Mouse (Mus musculus): ENCODE results near the gene Hyal2. TPM values are rescaled to one million over a fixed set of nuclear protein-coding genes. Genes with fewer than 3 reads are reported as not detected.

Hyal2 gene
- polyA plus RNA-seq, 1 experiment from 2014 or later, result 82.9 TPM

GRCm38 (mm10) chr9:107586974-107587832 is 19.5 kb downstream of the Hyal2 start, which contains the start of gene Ifrd2:
Ifrd2 (plus strand) TSS chr9:107587642.
- Histone ChIP-seq H3K27ac (no peak within 1 kb of the TSS), H3K9ac (peak within 1 kb of the TSS; percentile 46), H3K4me1 (peaks cover 16% of the 10 kb centered on the region), H3K27me3 (replicated peaks) (no peaks in the 10 kb centered on the region), H3K4me3 (peak within 1 kb of the TSS; percentile 60), H3K36me3 (replicated peaks) (peaks cover 7% of the 10 kb centered on the region; the same call in 1 of the 2 replicates), H3K4me2 (peak within 1 kb of the TSS; percentile 65), H3K9me3 (no peaks in the 10 kb centered on the region)
- peak; percentile 96 for ATAC-seq (replicated peaks)
- 15% methylated on average over 46 of the region's 46 CpGs for WGBS

DNA sequence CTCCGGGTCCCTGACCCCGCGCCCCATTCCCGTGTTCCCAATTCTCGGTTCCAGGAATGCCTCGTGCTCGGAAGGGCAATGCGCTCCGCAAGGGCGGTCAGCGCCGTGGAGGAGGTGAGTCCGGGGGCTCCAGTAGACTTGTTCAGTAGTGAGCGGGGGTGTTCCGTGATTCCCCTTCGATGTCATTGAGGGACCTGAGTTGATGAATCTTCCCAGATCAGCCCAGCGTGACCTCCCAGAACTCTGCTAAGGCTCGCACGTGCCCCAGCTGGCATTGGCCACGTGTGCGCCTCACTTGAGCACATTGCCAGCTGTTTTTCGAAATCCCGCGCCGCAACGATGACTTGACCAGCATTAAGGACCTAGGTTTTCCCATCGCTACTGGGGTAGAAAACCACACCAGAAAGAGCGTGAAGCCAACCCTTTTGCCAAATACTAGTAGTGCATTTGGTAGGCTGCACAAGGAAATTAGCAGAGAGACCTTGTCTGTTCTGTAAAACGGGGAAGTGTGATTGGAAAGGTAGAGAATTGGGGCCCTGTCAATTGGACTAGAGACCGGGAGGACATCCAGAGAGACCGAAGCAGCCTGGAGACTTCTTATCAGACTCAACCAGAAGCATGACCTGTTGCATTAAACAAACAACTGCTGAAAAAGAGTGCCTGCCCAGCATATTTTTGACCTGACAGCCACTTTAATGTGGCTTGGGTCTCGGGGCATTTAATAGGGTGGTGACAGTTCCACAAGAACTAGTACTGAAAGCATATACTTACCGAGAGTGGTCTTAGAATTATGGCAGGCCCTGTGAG is 20.3 kb downstream of the Hyal2 start:
- peaks cover 7% of the 10 kb centered on the region; the same call in 1 of the 2 replicates for H3K36me3 ChIP-seq (replicated peaks)
- no peak; the same call in 1 of the 2 replicates for ATAC-seq (replicated peaks)
- WGBS, result 7% methylated on average over 33 of the region's 33 CpGs

DNA sequence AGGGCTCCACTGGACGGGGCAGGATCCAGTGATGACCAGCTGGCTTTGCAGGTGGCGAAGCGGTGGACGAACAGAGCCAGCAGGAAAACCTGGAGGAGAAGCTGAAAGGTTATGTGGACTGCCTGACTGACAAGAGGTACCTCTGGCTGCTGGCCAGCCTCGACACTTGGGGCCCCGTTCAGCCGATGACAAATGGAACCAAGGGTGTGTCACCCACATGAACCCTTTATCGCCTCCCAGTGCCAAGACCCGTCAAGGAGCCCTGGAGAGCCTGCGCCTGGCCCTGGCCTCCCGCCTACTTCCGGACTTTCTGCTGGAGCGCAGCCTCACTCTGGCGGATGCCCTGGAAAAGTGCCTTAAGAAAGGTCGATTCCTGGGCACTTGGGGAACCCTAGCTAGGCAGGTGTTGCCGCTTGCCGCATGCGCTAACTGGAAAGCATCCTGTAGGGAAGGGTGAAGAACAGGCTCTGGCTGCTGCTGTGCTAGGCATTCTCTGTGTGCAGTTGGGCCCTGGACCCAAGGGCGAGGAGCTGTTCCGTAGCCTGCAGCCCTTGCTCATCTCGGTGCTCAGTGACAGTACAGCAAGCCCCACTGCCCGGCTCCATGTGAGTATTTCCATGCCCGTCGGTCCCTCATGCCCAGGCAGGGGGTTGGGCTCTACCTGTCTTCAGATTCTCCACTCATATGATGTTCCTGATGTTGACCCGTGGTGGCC is 22.5 kb downstream of the Hyal2 start:
- no peak overlapping the region for H3K4me3 ChIP-seq
- no peaks in the 10 kb centered on the region for H3K9me3 ChIP-seq
- ATAC-seq (replicated peaks), result no peak
- 93% methylated on average over 25 of the region's 25 CpGs for WGBS
- H3K4me1 ChIP-seq, result peaks cover 14% of the 10 kb centered on the region
- H3K27ac ChIP-seq, result no peak overlapping the region
- H3K4me2 ChIP-seq, result no peak overlapping the region
- no peaks in the 10 kb centered on the region for H3K27me3 ChIP-seq (replicated peaks)
- H3K36me3 ChIP-seq (replicated peaks), result peaks cover 11% of the 10 kb centered on the region; the same call in 1 of the 2 replicates
- H3K9ac ChIP-seq, result no peak overlapping the region

More for the DNA sequence above, 20.3 kb downstream of the Hyal2 start:
- H3K4me3 ChIP-seq, result peak overlapping the region; percentile 60
- H3K4me1 ChIP-seq, result peaks cover 14% of the 10 kb centered on the region
- H3K9me3 ChIP-seq, result no peaks in the 10 kb centered on the region
- H3K27ac ChIP-seq, result no peak overlapping the region
- no peaks in the 10 kb centered on the region for H3K27me3 ChIP-seq (replicated peaks)
- peak overlapping the region; percentile 65 for H3K4me2 ChIP-seq
- peak overlapping the region; percentile 46 for H3K9ac ChIP-seq

DNA sequence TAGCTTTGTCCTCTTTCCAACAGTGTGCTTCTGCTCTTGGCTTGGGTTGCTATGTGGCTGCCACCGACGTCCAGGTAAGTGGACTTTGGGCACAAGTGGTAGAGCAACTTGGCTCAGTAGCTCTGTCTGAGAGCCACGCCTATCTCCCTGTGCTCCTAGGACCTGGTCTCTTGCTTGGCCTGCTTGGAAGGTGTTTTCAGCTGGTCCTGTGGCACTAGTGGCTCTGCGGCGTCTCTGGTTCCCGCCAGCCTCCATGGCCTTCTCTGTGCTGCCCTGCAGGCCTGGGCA is 23.0 kb downstream of the Hyal2 start:
- no peak overlapping the region for H3K4me2 ChIP-seq
- ATAC-seq (replicated peaks), result no peak
- WGBS, result 96% methylated on average over 6 of the region's 6 CpGs
- no peak overlapping the region for H3K4me3 ChIP-seq
- H3K9me3 ChIP-seq, result no peaks in the 10 kb centered on the region
- H3K9ac ChIP-seq, result no peak overlapping the region
- H3K36me3 ChIP-seq (replicated peaks), result peaks cover 11% of the 10 kb centered on the region; the same call in 1 of the 2 replicates
- no peaks in the 10 kb centered on the region for H3K27me3 ChIP-seq (replicated peaks)
- H3K27ac ChIP-seq, result no peak overlapping the region
- H3K4me1 ChIP-seq, result peaks cover 14% of the 10 kb centered on the region

- 82% methylated on average over 11 of the region's 11 CpGs for WGBS
- Histone ChIP-seq H3K4me3 (no peak overlapping the region), H3K9me3 (no peaks in the 10 kb centered on the region), H3K27ac (no peak overlapping the region), H3K9ac (no peak overlapping the region), H3K36me3 (replicated peaks) (peaks cover 11% of the 10 kb centered on the region; the same call in 1 of the 2 replicates), H3K4me2 (no peak overlapping the region), H3K27me3 (replicated peaks) (no peaks in the 10 kb centered on the region), H3K4me1 (peaks cover 7% of the 10 kb centered on the region)
- ATAC-seq (replicated peaks), result no peak
Measured at GRCm38 (mm10) chr9:107593101-107593976, 25.6 kb downstream of the Hyal2 start.

DNA sequence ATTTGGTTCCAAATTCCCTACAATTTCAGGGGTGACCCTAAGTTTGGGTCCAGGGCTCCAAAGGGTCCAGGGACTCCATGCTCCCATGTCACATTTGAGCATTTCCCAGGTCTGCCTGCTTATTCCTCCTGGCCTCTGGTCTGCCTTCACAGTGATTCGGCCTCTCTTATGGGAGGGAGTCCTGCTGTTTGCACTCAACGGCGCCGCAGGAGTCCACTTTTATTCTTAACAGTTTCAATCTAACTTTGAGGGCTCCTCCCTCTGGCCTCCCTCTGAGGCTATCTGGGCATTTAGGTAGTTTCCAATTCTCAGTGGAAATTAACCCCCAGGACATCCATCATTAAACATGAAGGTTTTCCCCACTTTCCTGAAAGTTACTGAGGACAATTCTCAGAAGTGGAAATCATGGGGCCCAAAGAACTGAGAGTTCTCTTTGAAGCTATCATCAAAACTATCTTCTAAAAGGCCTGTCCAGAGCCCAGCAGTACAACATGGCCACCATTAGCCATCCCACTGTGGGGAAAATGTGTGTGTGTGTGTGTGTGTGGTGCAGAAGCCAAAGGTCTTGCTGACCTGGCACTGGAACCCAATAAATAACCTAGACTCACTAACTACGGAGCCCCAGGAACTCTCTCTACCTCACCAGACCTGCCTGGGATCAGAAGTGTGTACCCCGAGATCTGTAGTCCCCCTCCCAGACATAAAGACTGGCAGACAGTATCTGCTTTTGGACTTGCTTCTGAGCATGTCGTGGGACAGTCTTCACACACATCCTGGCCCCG is 26.7 kb downstream of the Hyal2 start:
- no peak overlapping the region for H3K4me2 ChIP-seq
- H3K27me3 ChIP-seq (replicated peaks), result no peaks in the 10 kb centered on the region
- no peak overlapping the region for H3K9ac ChIP-seq
- no peak for ATAC-seq (replicated peaks)
- no peak overlapping the region for H3K4me3 ChIP-seq
- 71% methylated on average over 8 of the region's 8 CpGs for WGBS
- no peaks in the 10 kb centered on the region for H3K4me1 ChIP-seq
- no peaks in the 10 kb centered on the region for H3K9me3 ChIP-seq
- peaks cover 11% of the 10 kb centered on the region; the same call in 1 of the 2 replicates for H3K36me3 ChIP-seq (replicated peaks)
- no peak overlapping the region for H3K27ac ChIP-seq

DNA sequence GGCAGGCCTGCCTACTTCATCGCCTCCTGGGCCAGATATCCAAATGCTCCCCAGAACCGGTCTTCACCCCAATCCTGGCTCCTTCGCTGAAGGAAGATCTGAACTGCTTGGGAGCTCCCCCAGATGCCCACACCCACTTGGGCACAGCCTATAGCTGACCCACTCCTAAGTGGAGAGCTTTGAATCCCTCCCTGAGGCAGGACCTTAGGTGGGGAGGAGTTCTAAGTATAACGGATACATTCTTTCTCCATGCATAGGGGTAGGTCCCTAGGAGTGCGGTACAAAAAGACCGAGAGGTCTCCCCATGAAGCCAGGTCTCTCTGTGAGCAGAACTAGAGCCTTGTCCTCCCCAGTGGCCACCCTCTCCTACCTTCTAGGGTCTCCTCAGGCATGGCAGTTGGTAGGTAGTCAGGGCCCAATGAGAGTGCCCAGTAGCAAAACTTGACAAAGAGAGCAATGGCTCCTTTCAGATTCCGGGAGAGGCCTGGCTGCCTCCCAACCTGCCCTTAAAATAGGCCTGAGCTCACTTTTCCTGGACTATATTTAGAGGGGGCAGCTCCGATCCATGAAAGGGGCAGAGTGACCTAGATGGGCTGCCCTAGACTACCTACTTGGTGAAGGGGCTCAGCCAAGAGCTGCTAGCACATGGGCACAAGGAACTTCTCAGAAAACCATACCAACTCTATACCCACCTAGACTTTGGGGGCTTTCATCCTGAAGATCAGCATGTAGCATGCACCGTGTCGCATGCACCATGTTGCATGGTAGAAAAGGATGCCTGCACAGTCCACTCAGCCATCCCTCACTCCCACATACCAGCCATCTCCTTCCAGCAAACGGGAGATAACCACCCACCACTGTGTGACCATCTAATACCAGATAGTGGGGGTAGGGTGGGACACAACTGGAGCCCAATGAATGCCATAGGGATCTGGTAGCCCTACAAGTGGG is 29.1 kb downstream of the Hyal2 start:
- peaks cover 2% of the 10 kb centered on the region; the same call in 1 of the 2 replicates for H3K4me1 ChIP-seq
- no peak overlapping the region for H3K27ac ChIP-seq
- H3K9ac ChIP-seq, result no peak overlapping the region
- H3K9me3 ChIP-seq, result no peaks in the 10 kb centered on the region
- H3K36me3 ChIP-seq (replicated peaks), result 0 out of 2 replicates have a peak, but pooled peaks cover 5% of the 10 kb centered on the region
- H3K27me3 ChIP-seq (replicated peaks), result no peaks in the 10 kb centered on the region
- H3K4me3 ChIP-seq, result no peak overlapping the region
- H3K4me2 ChIP-seq, result no peak overlapping the region
- 91% methylated on average over 11 of the region's 11 CpGs for WGBS
- ATAC-seq (replicated peaks), result no peak

DNA sequence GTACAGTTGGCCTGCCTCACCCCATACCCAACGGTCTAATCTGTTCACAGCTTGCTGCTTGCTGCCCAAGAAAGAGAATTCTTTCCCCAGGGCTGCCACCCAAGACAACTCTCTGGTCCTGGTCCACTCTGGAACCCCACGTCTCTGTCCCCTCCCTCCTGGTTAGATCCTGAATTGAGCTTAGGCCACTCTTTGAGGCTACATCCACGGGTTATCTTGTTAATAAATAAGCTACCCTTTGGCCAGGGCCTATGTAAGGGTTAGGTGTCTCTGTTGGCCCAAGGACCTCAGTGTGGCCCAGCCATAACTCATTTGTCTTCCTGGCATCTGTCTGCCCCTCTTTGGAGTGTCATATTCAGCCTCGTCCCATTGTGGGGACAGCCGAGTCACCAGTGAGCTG is 30.6 kb downstream of the Hyal2 start:
- H3K9me3 ChIP-seq, result no peaks in the 10 kb centered on the region
- H3K27me3 ChIP-seq (replicated peaks), result no peaks in the 10 kb centered on the region
- H3K4me3 ChIP-seq, result no peak overlapping the region
- no peak overlapping the region for H3K4me2 ChIP-seq
- no peak overlapping the region for H3K9ac ChIP-seq
- ATAC-seq (replicated peaks), result no peak
- peaks cover 8% of the 10 kb centered on the region; the same call in 1 of the 2 replicates for H3K4me1 ChIP-seq
- no peak overlapping the region for H3K27ac ChIP-seq
- H3K36me3 ChIP-seq (replicated peaks), result 0 out of 2 replicates have a peak, but pooled peaks cover 4% of the 10 kb centered on the region
- 89% methylated on average over 5 of the region's 5 CpGs for WGBS

- H3K4me1 ChIP-seq, result peaks cover 8% of the 10 kb centered on the region; the same call in 1 of the 2 replicates
- no peak overlapping the region for H3K4me3 ChIP-seq
- H3K27me3 ChIP-seq (replicated peaks), result no peaks in the 10 kb centered on the region
- H3K9ac ChIP-seq, result no peak overlapping the region
- ATAC-seq (replicated peaks), result no peak
- no peaks in the 10 kb centered on the region for H3K9me3 ChIP-seq
- no peak overlapping the region for H3K4me2 ChIP-seq
- 89% methylated on average over 9 of the region's 9 CpGs for WGBS
- H3K27ac ChIP-seq, result no peak overlapping the region
- no peaks in the 10 kb centered on the region for H3K36me3 ChIP-seq (replicated peaks)
Measured at GRCm38 (mm10) chr9:107599433-107599832, 31.7 kb downstream of the Hyal2 start.

- Histone ChIP-seq H3K27ac (no peak overlapping the region), H3K27me3 (replicated peaks) (no peaks in the 10 kb centered on the region), H3K36me3 (replicated peaks) (no peaks in the 10 kb centered on the region), H3K9ac (no peak overlapping the region), H3K4me2 (no peak overlapping the region), H3K9me3 (no peaks in the 10 kb centered on the region), H3K4me3 (no peak overlapping the region), H3K4me1 (peaks cover 12% of the 10 kb centered on the region)
- ATAC-seq (replicated peaks), result no peak
- WGBS, result 83% methylated on average over 14 of the region's 14 CpGs
Measured at GRCm38 (mm10) chr9:107599842-107600241, 32.1 kb downstream of the Hyal2 start.

Measured in midbrain, embryonic 15.5 days (tissue).